Comparison of ENCODE assay signal across 10 mouse cellular contexts in genomic region chr11:3515216-3515615, GRCm38 (mm10). TPM values are rescaled to one million over a fixed set of nuclear protein-coding genes. Genes with fewer than 3 reads are reported as not detected.
DNase-seq lines count a peak whose midpoint lies in the region; ATAC-seq and TF ChIP-seq lines count a peak whose summit lies in the region.
"Had no signal": no experiment of that assay in that cellular context is flagged by ENCODE, and none has a peak within 500 bp of the region (broad histone marks: within the 10 kb centered on the region; RNA-seq: fewer than 3 reads in every experiment).

No protein-coding gene starts in this region.

- H3K4me3 ChIP-seq in heart, adult 2 months: peak overlapping the region; percentile 79
- H3K4me3 ChIP-seq in embryonic facial prominence, embryonic 15.5 days (replicated peaks): peak overlapping the region; percentile 62
- peak overlapping the region; percentile 55 for H3K4me3 ChIP-seq in liver, embryonic 11.5 days (ENCODE audit: low read depth, low read length)

- H3K79me2 ChIP-seq in heart, adult 2 months (replicated peaks; ENCODE audit: control insufficient read depth, insufficient read depth, low read length): no peaks in the 10 kb centered on the region

- H3K9me3 ChIP-seq in embryonic facial prominence, embryonic 15.5 days (replicated peaks): no peaks in the 10 kb centered on the region
- no peaks in the 10 kb centered on the region for H3K9me3 ChIP-seq in liver, embryonic 11.5 days (ENCODE audit: control insufficient read depth, low read length)
- H3K9me3 ChIP-seq: G1E had no signal

- no peak for TF ChIP-seq CTCF in heart, adult 2 months (IDR thresholded peaks at IDR 0.05)

- ATAC-seq in embryonic facial prominence, embryonic 15.5 days (ENCODE audit: insufficient number of reproducible peaks, low FRiP score, low TSS enrichment, low read depth): 0 out of 2 replicates have a peak, but pooled peaks have one; percentile 12
- no peak for ATAC-seq in liver, embryonic 11.5 days (replicated peaks; ENCODE audit: low FRiP score)

- no peak for TF ChIP-seq POLR2A in heart, adult 2 months (IDR thresholded peaks at IDR 0.05; ENCODE audit: insufficient read depth, low read depth, low read length)

- intact Hi-C loops in heart, adult 2 months (cut with DNase I): loop anchor here (5.0 to 10.0 kb wide), 2 partner anchors 132 to 170 kb away; partner anchors contain the start of gene Morc2a
- intact Hi-C loops in heart, postnatal 10 days (cut with DNase I): no loop called here

- H3K36me3 ChIP-seq in heart, adult 2 months (ENCODE audit: control insufficient read depth, insufficient read depth, low read length): no peaks in the 10 kb centered on the region; the same call in 1 of the 2 replicates
- H3K36me3 ChIP-seq in embryonic facial prominence, embryonic 15.5 days: peaks cover 9% of the 10 kb centered on the region
- H3K36me3 ChIP-seq in liver, embryonic 11.5 days (ENCODE audit: control insufficient read depth, insufficient read depth, low read length): no peaks in the 10 kb centered on the region
- H3K36me3 ChIP-seq: G1E had no signal

- DNase-seq in heart, adult 2 months: no peak
- no peak for DNase-seq in heart, postnatal 10 days
- DNase-seq in 3T3-L1 (ENCODE audit: low read depth, low spot score): peak; percentile 46
- no peak for DNase-seq in liver, embryonic 11.5 days (ENCODE audit: low spot score)
- no peak for DNase-seq in thymus, postnatal 36 days
- no peak for DNase-seq in adrenal gland, adult 2 months
- no peak for DNase-seq in adrenal gland, postnatal 25 days

- WGBS in heart, adult 2 months: 11% methylated on average over 4 of the region's 4 CpGs
- WGBS in embryonic facial prominence, embryonic 15.5 days: 12% methylated on average over 4 of the region's 4 CpGs
- 15% methylated on average over 4 of the region's 4 CpGs for WGBS in liver, embryonic 11.5 days

- peaks cover 7% of the 10 kb centered on the region for H3K4me1 ChIP-seq in heart, adult 2 months (ENCODE audit: control insufficient read depth, insufficient read depth, low read length)
- H3K4me1 ChIP-seq in embryonic facial prominence, embryonic 15.5 days: peaks cover 34% of the 10 kb centered on the region
- H3K4me1 ChIP-seq in liver, embryonic 11.5 days (replicated peaks; ENCODE audit: control insufficient read depth, insufficient read depth, low read length): peaks cover 11% of the 10 kb centered on the region

- peak overlapping the region; percentile 70 for H3K9ac ChIP-seq in heart, adult 2 months (ENCODE audit: low read depth, low read length)
- peak overlapping the region; percentile 45; the same call in 1 of the 2 replicates for H3K9ac ChIP-seq in embryonic facial prominence, embryonic 15.5 days
- H3K9ac ChIP-seq in liver, embryonic 11.5 days (ENCODE audit: low read depth, low read length): no peak overlapping the region

- H3K27me3 ChIP-seq in heart, adult 2 months (ENCODE audit: control insufficient read depth, insufficient read depth, low read length): no peaks in the 10 kb centered on the region
- peaks cover 10% of the 10 kb centered on the region for H3K27me3 ChIP-seq in embryonic facial prominence, embryonic 15.5 days
- H3K27me3 ChIP-seq in liver, embryonic 11.5 days (replicated peaks; ENCODE audit: control insufficient read depth, insufficient read depth, low read length): peaks cover 28% of the 10 kb centered on the region

- H3K27ac ChIP-seq in heart, adult 2 months: peak overlapping the region; percentile 81
- peak overlapping the region; percentile 86; the same call in 1 of the 2 replicates for H3K27ac ChIP-seq in embryonic facial prominence, embryonic 15.5 days (replicated peaks)
- H3K27ac ChIP-seq in liver, embryonic 11.5 days (ENCODE audit: low read depth, low read length): no peak overlapping the region

- no peak for TF ChIP-seq EP300 in heart, adult 2 months (IDR thresholded peaks at IDR 0.05; ENCODE audit: insufficient read depth, low read depth, low read length)

- peak overlapping the region; percentile 72 for H3K4me2 ChIP-seq in embryonic facial prominence, embryonic 15.5 days (replicated peaks)
- H3K4me2 ChIP-seq in liver, embryonic 11.5 days: peak overlapping the region; percentile 84

RNA-seq across cellular contexts. Expression of gene Selenom, which starts 0.7 kb away (rescaled TPM):
- total RNA-seq in heart, adult 2 months (2021): 10 to 100 TPM; 41.7 to 42.8 TPM
- 67.8 and 78.3 TPM in 2 replicates for polyA plus RNA-seq in heart, adult 2 months (2012; rRNA removed)
- 10 to 100 TPM; 57.2 to 57.3 TPM for total RNA-seq in heart, postnatal 10 days (2021)
- 197 and 208 TPM in 2 replicates for polyA plus RNA-seq in embryonic facial prominence, embryonic 15.5 days (2015; fragmentation: Nextera tagmentation; extraction: Ambion mirVana)
- 27.9 and 35.9 TPM in 2 replicates for polyA plus RNA-seq in liver, embryonic 11.5 days (2014; fragmentation: Nextera tagmentation; extraction: Ambion mirVana)
- total RNA-seq in adrenal gland, adult 2 months (2021): 10 to 100 TPM; 31.7 to 54.5 TPM
- 89.0 and 131 TPM in 2 replicates for polyA plus RNA-seq in adrenal gland, adult 2 months (2012; rRNA removed)
- total RNA-seq in adrenal gland, postnatal 25 days (2021): 16.5 and 32.2 TPM in 2 replicates
- total RNA-seq: G1E had no signal
- polyA plus RNA-seq: G1E had no signal

RNA-seq across cellular contexts. Expression of gene Inpp5j, which starts 10.6 kb away (rescaled TPM):
- 10 to 100 TPM; 23.4 to 23.6 TPM for total RNA-seq in heart, adult 2 months (2021)
- polyA plus RNA-seq in heart, adult 2 months (2012; rRNA removed): 20.1 and 22.2 TPM in 2 replicates
- total RNA-seq in heart, postnatal 10 days (2021): 10 to 100 TPM; 15.4 to 19.1 TPM
- 1.7 and 1.9 TPM in 2 replicates for polyA plus RNA-seq in embryonic facial prominence, embryonic 15.5 days (2015; fragmentation: Nextera tagmentation; extraction: Ambion mirVana)
- polyA plus RNA-seq in liver, embryonic 11.5 days (2014; fragmentation: Nextera tagmentation; extraction: Ambion mirVana): 0.45 and 0.52 TPM in 2 replicates
- 1 to 10 TPM in 1 of 2 experiments, under 1 TPM in 1; 0.72 to 1.8 TPM for total RNA-seq in adrenal gland, adult 2 months (2021)
- 1.8 and 2.6 TPM in 2 replicates for polyA plus RNA-seq in adrenal gland, adult 2 months (2012; rRNA removed)
- 0.90 and 1.3 TPM in 2 replicates for total RNA-seq in adrenal gland, postnatal 25 days (2021)
- total RNA-seq: hematopoietic stem cell, adult 5-6 weeks had no signal
- polyA plus RNA-seq: G1E had no signal

RNA-seq across cellular contexts. Expression of gene Smtn, which starts 25.2 kb away (rescaled TPM):
- total RNA-seq in heart, adult 2 months (2021): 100 to 1,000 TPM; 137 to 154 TPM
- 159 and 167 TPM in 2 replicates for polyA plus RNA-seq in heart, adult 2 months (2012; rRNA removed)
- 100 to 1,000 TPM; 210 to 215 TPM for total RNA-seq in heart, postnatal 10 days (2021)
- polyA plus RNA-seq in embryonic facial prominence, embryonic 15.5 days (2015; fragmentation: Nextera tagmentation; extraction: Ambion mirVana): 89.2 and 93.7 TPM in 2 replicates
- 27.0 and 29.3 TPM in 2 replicates for polyA plus RNA-seq in liver, embryonic 11.5 days (2014; fragmentation: Nextera tagmentation; extraction: Ambion mirVana)
- total RNA-seq in adrenal gland, adult 2 months (2021): 10 to 100 TPM; 45.1 to 59.8 TPM
- 33.2 and 36.2 TPM in 2 replicates for polyA plus RNA-seq in adrenal gland, adult 2 months (2012; rRNA removed)
- 59.6 and 67.6 TPM in 2 replicates for total RNA-seq in adrenal gland, postnatal 25 days (2021)
- total RNA-seq: G1E had no signal
- polyA plus RNA-seq: G1E had no signal

RNA-seq across cellular contexts. Expression of gene Pla2g3, which starts 27.1 kb away (rescaled TPM):
- total RNA-seq in heart, adult 2 months (2021): under 1 TPM in 1 of 2 experiments, not detected in 1; 0.09 TPM
- polyA plus RNA-seq in heart, adult 2 months (2012; rRNA removed): 0.23 and 0.25 TPM in 2 replicates
- total RNA-seq in heart, postnatal 10 days (2021): under 1 TPM in 1 of 2 experiments, not detected in 1; 0.10 TPM
- polyA plus RNA-seq in embryonic facial prominence, embryonic 15.5 days (2015; fragmentation: Nextera tagmentation; extraction: Ambion mirVana): 1.1 and 1.5 TPM in 2 replicates
- 0.27 TPM in 2 replicates for polyA plus RNA-seq in liver, embryonic 11.5 days (2014; fragmentation: Nextera tagmentation; extraction: Ambion mirVana)
- under 1 TPM in 1 of 2 experiments, not detected in 1; 0.14 TPM for total RNA-seq in adrenal gland, adult 2 months (2021)
- polyA plus RNA-seq in adrenal gland, adult 2 months (2012; rRNA removed): 0.52 and 0.65 TPM in 2 replicates
- 0.18 and 0.33 TPM in 2 replicates for total RNA-seq in adrenal gland, postnatal 25 days (2021)
- total RNA-seq: hematopoietic stem cell, adult 5-6 weeks had no signal
- polyA plus RNA-seq: G1E had no signal
